Mouse (Mus musculus) lung, embryonic 16.5 days (tissue): Measurements from ENCODE around the gene Zfp444. TPM values are rescaled to one million over a fixed set of nuclear protein-coding genes. Genes with fewer than 3 reads are reported as not detected.

ENCODE experiments used
- ATAC-seq: fragments of 200-750 bp; cut with Nextera tagmentation; 2 replicates; pipeline ENCODE4 v1.8.0; 2017; ENCODE audit warnings: low read depth, mild to moderate bottlenecking, moderate library complexity
- H3K27ac ChIP-seq: fragments of 300-500 bp; sonication (generic); 2 replicates; pipeline ENCODE4 v1.5.1; 2014; ENCODE audit warnings: mild to moderate bottlenecking, control low read depth, low read length
- H3K27me3 ChIP-seq: fragments of 300-500 bp; sonication (generic); 2 replicates; pipeline ENCODE4 v1.6.1; 2014; ENCODE audit warnings: low read depth, low read length, mixed read lengths; ENCODE audit not compliant: control insufficient read depth, insufficient read depth
- H3K36me3 ChIP-seq: fragments of 300-500 bp; sonication (generic); 2 replicates; pipeline ENCODE4 v1.6.1; 2014; ENCODE audit warnings: low read length; ENCODE audit not compliant: control insufficient read depth, insufficient read depth
- H3K4me1 ChIP-seq: fragments of 300-500 bp; sonication (generic); replicated peaks from 2 replicates; pipeline ENCODE4 v1.6.1; 2014; ENCODE audit warnings: low read length, mixed read lengths; ENCODE audit not compliant: control insufficient read depth, insufficient read depth
- H3K4me2 ChIP-seq: fragments of 300-500 bp; sonication (generic); 2 replicates; pipeline ENCODE4 v1.6.1; 2014; ENCODE audit warnings: low read depth, low read length, control low read depth
- H3K4me3 ChIP-seq: fragments of 300-500 bp; sonication (generic); 2 replicates; pipeline ENCODE4 v1.5.1; 2014; ENCODE audit warnings: mild to moderate bottlenecking, low read length, control low read depth
- H3K9ac ChIP-seq: fragments of 300-500 bp; sonication (generic); 2 replicates; pipeline ENCODE4 v1.6.1; 2014; ENCODE audit warnings: low read length, control low read depth
- H3K9me3 ChIP-seq: fragments of 300-500 bp; sonication (generic); 2 replicates; pipeline ENCODE4 v1.6.1; 2016; ENCODE audit warnings: low read length; ENCODE audit not compliant: control insufficient read depth
- WGBS: fragments of 180-500 bp; shearing (Covaris S2); extraction: QIAGEN DNeasy Blood & Tissue Kit; methylation state at CpG from one replicate; pipeline ENCODE4 v1.1.7; 2014; 5-methylcytosine and 5-hydroxymethylcytosine counted together
- polyA plus RNA-seq: library from polyadenylated mRNA; unstranded; fragments of >200 nt; fragmentation: Nextera tagmentation; extraction: Ambion mirVana; gene quantifications from 2 replicates; pipeline ENCODE4 v1.2.1, GENCODE M21; 2015

The Zfp444 gene
- polyA plus RNA-seq, 1 experiment from 2014 or later = 48.4 TPM

- peak; percentile 34; the same call in 1 of the 2 replicates for ATAC-seq
- no peaks in the 10 kb centered on the region for H3K9me3 ChIP-seq
- peak overlapping the region; percentile 20; the same call in 1 of the 2 replicates for H3K9ac ChIP-seq
- no peaks in the 10 kb centered on the region for H3K27me3 ChIP-seq
- WGBS = 65% methylated on average over 7 of the region's 7 CpGs
- peak overlapping the region; percentile 38 for H3K27ac ChIP-seq
- no peak overlapping the region for H3K4me3 ChIP-seq
- H3K4me2 ChIP-seq = no peak overlapping the region
- no peaks in the 10 kb centered on the region for H3K36me3 ChIP-seq
- peaks cover 46% of the 10 kb centered on the region for H3K4me1 ChIP-seq
These were observed 25.6 kb upstream of the Zfp444 start for GRCm38 (mm10) chr7:6146194-6146981.

GRCm38 (mm10) chr7:6146982-6147325 is 25.1 kb upstream of the Zfp444 start:
- H3K4me2 ChIP-seq = no peak overlapping the region
- no peak overlapping the region for H3K4me3 ChIP-seq
- WGBS = 35% methylated on average over 2 of the region's 2 CpGs
- H3K27me3 ChIP-seq = no peaks in the 10 kb centered on the region
- no peaks in the 10 kb centered on the region for H3K36me3 ChIP-seq
- peak overlapping the region; percentile 3 for H3K27ac ChIP-seq
- 0 out of 2 replicates have a peak overlapping the region, but pooled peaks have one; percentile 20 for H3K9ac ChIP-seq
- ATAC-seq = peak; percentile 24; the same call in 1 of the 2 replicates
- H3K9me3 ChIP-seq = no peaks in the 10 kb centered on the region
- peaks cover 48% of the 10 kb centered on the region for H3K4me1 ChIP-seq

GRCm38 (mm10) chr7:6147688-6148087 is 24.3 kb upstream of the Zfp444 start:
- Histone ChIP-seq H3K4me3 (no peak overlapping the region), H3K27ac (peak overlapping the region; percentile 3; the same call in 1 of the 2 replicates), H3K9me3 (no peaks in the 10 kb centered on the region), H3K36me3 (no peaks in the 10 kb centered on the region), H3K4me2 (no peak overlapping the region), H3K9ac (no peak overlapping the region), H3K4me1 (peaks cover 49% of the 10 kb centered on the region), H3K27me3 (no peaks in the 10 kb centered on the region)
- WGBS = 53% methylated on average over 5 of the region's 5 CpGs
- 0 out of 2 replicates have a peak, but pooled peaks have one; percentile 37 for ATAC-seq

GRCm38 (mm10) chr7:6151266-6151665 is 20.8 kb upstream of the Zfp444 start:
- Histone ChIP-seq H3K27me3 (no peaks in the 10 kb centered on the region), H3K4me2 (no peak overlapping the region), H3K9me3 (no peaks in the 10 kb centered on the region), H3K27ac (0 out of 2 replicates have a peak overlapping the region, but pooled peaks have one; percentile 16), H3K36me3 (no peaks in the 10 kb centered on the region), H3K9ac (no peak overlapping the region), H3K4me1 (peaks cover 49% of the 10 kb centered on the region), H3K4me3 (no peak overlapping the region)
- 90% methylated on average over 1 of the region's 1 CpGs for WGBS
- no peak for ATAC-seq

- Histone ChIP-seq H3K4me1 (peaks cover 45% of the 10 kb centered on the region), H3K9me3 (no peaks in the 10 kb centered on the region), H3K27me3 (no peaks in the 10 kb centered on the region), H3K9ac (no peak overlapping the region), H3K4me3 (no peak overlapping the region), H3K4me2 (no peak overlapping the region), H3K27ac (no peak overlapping the region), H3K36me3 (no peaks in the 10 kb centered on the region)
- WGBS = 73% methylated on average over 3 of the region's 3 CpGs
- no peak for ATAC-seq
These were observed 20.0 kb upstream of the Zfp444 start for GRCm38 (mm10) chr7:6152036-6152435.

GRCm38 (mm10) chr7:6153131-6153530 is 18.9 kb upstream of the Zfp444 start:
- no peak for ATAC-seq
- Histone ChIP-seq H3K4me3 (no peak overlapping the region), H3K27me3 (no peaks in the 10 kb centered on the region), H3K4me2 (no peak overlapping the region), H3K27ac (no peak overlapping the region), H3K36me3 (no peaks in the 10 kb centered on the region), H3K9ac (no peak overlapping the region), H3K4me1 (peaks cover 36% of the 10 kb centered on the region), H3K9me3 (no peaks in the 10 kb centered on the region)
- 85% methylated on average over 3 of the region's 3 CpGs for WGBS

- peak overlapping the region; percentile 74 for H3K4me3 ChIP-seq
- peak overlapping the region; percentile 93; the same call in 1 of the 2 replicates for H3K27ac ChIP-seq
- H3K36me3 ChIP-seq = no peaks in the 10 kb centered on the region
- H3K9me3 ChIP-seq = no peaks in the 10 kb centered on the region
- H3K4me1 ChIP-seq = peaks cover 25% of the 10 kb centered on the region
- H3K9ac ChIP-seq = peak overlapping the region; percentile 81
- H3K4me2 ChIP-seq = peak overlapping the region; percentile 64
- ATAC-seq = no peak
- 60% methylated on average over 5 of the region's 5 CpGs for WGBS
- H3K27me3 ChIP-seq = no peaks in the 10 kb centered on the region
These were observed 17.9 kb upstream of the Zfp444 start for GRCm38 (mm10) chr7:6154164-6154563.

GRCm38 (mm10) chr7:6155031-6155872 is 16.8 kb upstream of the Zfp444 start:
- 0% methylated on average over 51 of the region's 85 CpGs for WGBS
- H3K4me1 ChIP-seq = peaks cover 20% of the 10 kb centered on the region
- H3K27me3 ChIP-seq = no peaks in the 10 kb centered on the region

GRCm38 (mm10) chr7:6155901-6156411 is 16.1 kb upstream of the Zfp444 start, which contains the start of gene Zfp787:
Zfp787 (minus strand) TSS chr7:6155997.
- Histone ChIP-seq H3K9me3 (no peaks in the 10 kb centered on the region), H3K27me3 (no peaks in the 10 kb centered on the region), H3K4me2 (peak within 1 kb of the TSS; percentile 64), H3K27ac (peak within 1 kb of the TSS; percentile 93), H3K36me3 (no peaks in the 10 kb centered on the region), H3K9ac (peak within 1 kb of the TSS; percentile 81), H3K4me1 (peaks cover 20% of the 10 kb centered on the region), H3K4me3 (peak within 1 kb of the TSS; percentile 74)
- ATAC-seq = peak; percentile 96
- WGBS = 0% methylated on average over 53 of the region's 54 CpGs

More at GRCm38 (mm10) chr7:6155031-6155872, 16.8 kb upstream of the Zfp444 start:
- no peaks in the 10 kb centered on the region for H3K9me3 ChIP-seq
- peak overlapping the region; percentile 81 for H3K9ac ChIP-seq
- peak overlapping the region; percentile 74 for H3K4me3 ChIP-seq
- no peaks in the 10 kb centered on the region for H3K36me3 ChIP-seq
- peak; percentile 72 for ATAC-seq
- peak overlapping the region; percentile 64 for H3K4me2 ChIP-seq
- H3K27ac ChIP-seq = peak overlapping the region; percentile 93
